Mouse (Mus musculus) myocyte (in vitro differentiated cells): ENCODE measurements at regions not wholly inside any gene's neighbourhood (a gene's known extent, or its start where the extent isn't known, plus 50 kb on each side); places are given as distances from the start of the nearest gene placed in this dataset.

Source experiments
- H3K27me3 ChIP-seq: one replicate; pipeline ENCODE4 v1.6.1; 2011; ENCODE audit not compliant: control insufficient read depth, insufficient read depth, insufficient read length
- H3K36me3 ChIP-seq: one replicate; pipeline ENCODE4 v1.6.1; 2011; ENCODE audit not compliant: control insufficient read depth, insufficient read depth
- H3K4me2 ChIP-seq: one replicate; pipeline ENCODE4 v1.6.1; 2011; ENCODE audit warnings: low read depth, control low read depth
- H3K4me3 ChIP-seq: one replicate; pipeline ENCODE4 v1.5.1; 2011; ENCODE audit warnings: mild to moderate bottlenecking, control low read depth, moderate library complexity
- H3K79me2 ChIP-seq: one replicate; pipeline ENCODE4 v1.6.1; 2011; ENCODE audit not compliant: control insufficient read depth, insufficient read depth
- H3ac ChIP-seq: one replicate; pipeline ENCODE4 v1.6.1; 2011; ENCODE audit not compliant: control insufficient read depth, insufficient read length
- CEBPB ChIP-seq: IDR thresholded peaks from 2 replicates; pipeline ENCODE4 v1.6.1; 2011; ENCODE audit warnings: mild to moderate bottlenecking, moderate library complexity; ENCODE audit not compliant: poor library complexity, insufficient read depth, severe bottlenecking
- E2F4 ChIP-seq: IDR thresholded peaks from one replicate; pipeline ENCODE4 v1.6.1; 2011; ENCODE audit warnings: mild to moderate bottlenecking, control low read depth, moderate library complexity; ENCODE audit not compliant: insufficient read depth
- MAX ChIP-seq: IDR thresholded peaks from one replicate; pipeline ENCODE4 v1.6.1; 2011; ENCODE audit warnings: low read depth, mild to moderate bottlenecking, control low read depth
- MYOD1 ChIP-seq, 3 experiments: IDR thresholded peaks; one replicate each; pipeline ENCODE4 v1.6.1; 2011; ENCODE audit warnings: control low read depth in 2 of 3, low read depth in 2 of 3, mild to moderate bottlenecking in 2 of 3, moderate library complexity in 1 of 3; ENCODE audit not compliant: insufficient read length in 2 of 3, control insufficient read depth in 1 of 3
- MYOG ChIP-seq, 3 experiments: IDR thresholded peaks; one replicate each; pipeline ENCODE4 v1.6.1; 2011; ENCODE audit warnings: control low read depth in 2 of 3, low read depth in 2 of 3, mild to moderate bottlenecking in 2 of 3; ENCODE audit not compliant: insufficient read length in 2 of 3, control insufficient read depth in 1 of 3, insufficient read depth in 1 of 3
- POLR2A ChIP-seq: IDR thresholded peaks from one replicate; pipeline ENCODE4 v1.6.1; 2011; ENCODE audit warnings: low read depth, mild to moderate bottlenecking, control low read depth, moderate library complexity; ENCODE audit not compliant: insufficient read length
- POLR2AphosphoS2 ChIP-seq: IDR thresholded peaks from one replicate; pipeline ENCODE4 v1.6.1; 2011; ENCODE audit warnings: low read depth, control low read depth; ENCODE audit not compliant: insufficient read length
- REST ChIP-seq: IDR thresholded peaks from one replicate; pipeline ENCODE4 v1.6.1; 2011; ENCODE audit warnings: mild to moderate bottlenecking, control low read depth, moderate library complexity; ENCODE audit not compliant: insufficient read depth, insufficient read length
- SRF ChIP-seq: IDR thresholded peaks from one replicate; pipeline ENCODE4 v1.6.1; 2011; ENCODE audit warnings: low read depth; ENCODE audit not compliant: control insufficient read depth, insufficient read length
- TCF12 ChIP-seq: IDR thresholded peaks from one replicate; pipeline ENCODE4 v1.6.1; 2011; ENCODE audit warnings: mild to moderate bottlenecking, control low read depth; ENCODE audit not compliant: poor library complexity, insufficient read depth, severe bottlenecking
- TCF3 ChIP-seq: IDR thresholded peaks from one replicate; pipeline ENCODE4 v1.6.1; 2011; ENCODE audit warnings: low read depth, control low read depth; ENCODE audit not compliant: insufficient read length
- USF1 ChIP-seq: IDR thresholded peaks from one replicate; pipeline ENCODE4 v1.6.1; 2011; ENCODE audit warnings: low read depth, mild to moderate bottlenecking, control low read depth, moderate library complexity

- Histone ChIP-seq H3K27me3 (no peaks in the 10 kb centered on the region), H3K4me3 (no peak overlapping the region), H3ac (no peak overlapping the region), H3K36me3 (no peaks in the 10 kb centered on the region), H3K4me2 (no peak overlapping the region), H3K79me2 (no peaks in the 10 kb centered on the region)
- peak in 1 of 3 experiments; percentile 5 for TF ChIP-seq MYOD1 (IDR thresholded peaks at IDR 0.05; ENCODE audit: control insufficient read depth in 1 of 3, insufficient read length in 2 of 3, low read depth in 2 of 3)
- TF ChIP-seq REST, result no peak
Measured at GRCm38 (mm10) chr15:64576891-64577535, 240.5 kb upstream of the Gm21798 start.

DNA sequence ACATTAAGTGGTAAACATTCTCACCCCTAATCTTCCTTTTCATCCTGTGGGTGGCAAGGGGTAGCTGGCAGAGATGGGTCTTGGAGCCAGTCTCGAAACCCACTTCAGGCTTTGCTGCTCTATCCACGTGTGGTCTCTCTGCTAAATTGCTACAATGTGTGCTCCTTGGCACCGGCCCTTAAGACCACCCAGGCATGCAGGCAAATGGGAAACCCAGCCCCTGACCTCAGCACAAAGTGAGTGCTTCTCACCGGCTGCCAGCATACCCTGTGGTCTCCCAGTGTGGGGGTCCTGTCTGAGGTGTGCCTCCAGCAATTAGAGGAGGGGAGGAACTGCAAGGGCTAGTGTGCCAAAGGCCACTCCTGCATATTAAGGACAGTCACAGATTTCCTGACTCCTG is 238.5 kb upstream of the Gm21798 start:
- Histone ChIP-seq H3K4me3 (no peak overlapping the region), H3K36me3 (no peaks in the 10 kb centered on the region), H3K79me2 (no peaks in the 10 kb centered on the region), H3K27me3 (no peaks in the 10 kb centered on the region), H3K4me2 (no peak overlapping the region), H3ac (no peak overlapping the region)
- TF ChIP-seq CEBPB (no peak), POLR2A (no peak), TCF12 (no peak), SRF (no peak), REST (no peak), MAX (no peak), USF1 (no peak), MYOD1 (IDR thresholded peaks at IDR 0.05; ENCODE audit: control insufficient read depth in 1 of 3, insufficient read length in 2 of 3, low read depth in 2 of 3) (no peak), E2F4 (no peak), POLR2AphosphoS2 (no peak), TCF3 (no peak), MYOG (IDR thresholded peaks at IDR 0.05; ENCODE audit: control insufficient read depth in 1 of 3, insufficient read depth in 1 of 3, insufficient read length in 2 of 3, low read depth in 2 of 3) (no peak)

- Histone ChIP-seq H3K36me3 (no peaks in the 10 kb centered on the region), H3K27me3 (no peaks in the 10 kb centered on the region), H3K4me2 (no peak overlapping the region), H3ac (no peak overlapping the region), H3K4me3 (no peak overlapping the region), H3K79me2 (no peaks in the 10 kb centered on the region)
- TF ChIP-seq USF1 (no peak), TCF3 (no peak), MYOD1 (IDR thresholded peaks at IDR 0.05; ENCODE audit: control insufficient read depth in 1 of 3, insufficient read length in 2 of 3, low read depth in 2 of 3) (no peak), E2F4 (no peak), SRF (no peak), CEBPB (no peak), TCF12 (no peak), POLR2A (no peak), REST (no peak), MAX (no peak), MYOG (IDR thresholded peaks at IDR 0.05; ENCODE audit: control insufficient read depth in 1 of 3, insufficient read depth in 1 of 3, insufficient read length in 2 of 3, low read depth in 2 of 3) (no peak), POLR2AphosphoS2 (no peak)
Measured at GRCm38 (mm10) chr15:64580481-64580880, 237.0 kb upstream of the Gm21798 start.

DNA sequence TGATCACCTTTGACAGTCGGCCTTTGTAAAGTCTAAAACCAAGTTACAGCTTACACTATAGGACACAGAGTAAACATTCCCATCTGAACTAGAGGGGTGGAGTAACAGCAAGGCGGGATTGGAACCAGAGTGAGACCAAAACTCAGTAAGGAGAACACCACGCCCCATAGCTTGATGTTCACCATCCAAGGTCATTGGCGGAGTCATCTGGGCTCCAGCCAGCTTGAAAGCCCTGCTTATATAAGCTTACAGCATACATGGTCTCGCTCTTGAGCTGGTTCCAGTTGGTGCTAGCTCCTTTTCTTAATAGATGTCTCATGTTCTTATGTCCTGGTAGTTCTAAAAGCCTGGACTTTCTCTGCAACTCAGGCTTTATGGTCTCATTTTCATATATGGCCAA is 236.4 kb upstream of the Gm21798 start:
- no peaks in the 10 kb centered on the region for H3K27me3 ChIP-seq
- H3K36me3 ChIP-seq, result no peaks in the 10 kb centered on the region
- no peaks in the 10 kb centered on the region for H3K79me2 ChIP-seq
- TF ChIP-seq POLR2AphosphoS2 (no peak), MYOG (IDR thresholded peaks at IDR 0.05; ENCODE audit: control insufficient read depth in 1 of 3, insufficient read depth in 1 of 3, insufficient read length in 2 of 3, low read depth in 2 of 3) (no peak), REST (no peak), TCF3 (no peak), POLR2A (no peak), USF1 (no peak), MYOD1 (IDR thresholded peaks at IDR 0.05; ENCODE audit: control insufficient read depth in 1 of 3, insufficient read length in 2 of 3, low read depth in 2 of 3) (no peak), SRF (no peak), E2F4 (no peak), MAX (no peak), TCF12 (no peak), CEBPB (no peak)
- H3K4me3 ChIP-seq, result no peak overlapping the region
- H3ac ChIP-seq, result no peak overlapping the region
- H3K4me2 ChIP-seq, result no peak overlapping the region

- Histone ChIP-seq H3K27me3 (no peaks in the 10 kb centered on the region), H3K4me2 (no peak overlapping the region), H3K4me3 (no peak overlapping the region), H3K36me3 (no peaks in the 10 kb centered on the region), H3ac (no peak overlapping the region), H3K79me2 (no peaks in the 10 kb centered on the region)
- no peak for TF ChIP-seq TCF12
Measured at GRCm38 (mm10) chr15:64584129-64584528, 233.4 kb upstream of the Gm21798 start.
